Mouse (Mus musculus): ENCODE measurements around the gene Tmem156.
"Not testable (repeated sequence)": the region's sequence is repeated elsewhere in the genome, so short reads cannot be mapped to it uniquely, and the experiment has no call there.

Gene Tmem156

GRCm38 (mm10) chr5:65091921-65092320 lies at the start of gene Tmem156:
Tmem156 (minus strand) TSS chr5:65092132.
- DNase-seq (ENCODE audit: extremely low spot score, low spot score), result no peak

GRCm38 (mm10) chr5:65141242-65141641 lies 49.3 kb upstream of the Tmem156 start:
- DNase-seq (ENCODE audit: extremely low spot score, low spot score), result no peak

- no peak for DNase-seq (ENCODE audit: extremely low spot score, low spot score)
Observed at GRCm38 (mm10) chr5:65137073-65137472, 45.1 kb upstream of the Tmem156 start.

GRCm38 (mm10) chr5:65136159-65136558 lies 44.2 kb upstream of the Tmem156 start:
- no peak for DNase-seq (ENCODE audit: extremely low spot score, low spot score)

GRCm38 (mm10) chr5:65131211-65131879 lies 39.4 kb upstream of the Tmem156 start:
- DNase-seq (ENCODE audit: extremely low spot score, low spot score), result peak; percentile 48

GRCm38 (mm10) chr5:65130528-65131210 lies 38.7 kb upstream of the Tmem156 start:
- DNase-seq (ENCODE audit: extremely low spot score, low spot score), result peak; percentile 61

- DNase-seq (ENCODE audit: extremely low spot score, low spot score), result no peak
Observed at GRCm38 (mm10) chr5:65128481-65128880, 36.5 kb upstream of the Tmem156 start.

- DNase-seq (ENCODE audit: extremely low spot score, low spot score), result no peak
Observed at GRCm38 (mm10) chr5:65126137-65126536, 34.2 kb upstream of the Tmem156 start.

GRCm38 (mm10) chr5:65122616-65123015 lies 30.7 kb upstream of the Tmem156 start:
- DNase-seq (ENCODE audit: extremely low spot score, low spot score), result no peak

GRCm38 (mm10) chr5:65119918-65120317 lies 28.0 kb upstream of the Tmem156 start:
- DNase-seq (ENCODE audit: extremely low spot score, low spot score), result no peak

- no peak for DNase-seq (ENCODE audit: extremely low spot score, low spot score)
Observed at GRCm38 (mm10) chr5:65119495-65119894, 27.6 kb upstream of the Tmem156 start.

GRCm38 (mm10) chr5:65116789-65117188 lies 24.9 kb upstream of the Tmem156 start:
- no peak for DNase-seq (ENCODE audit: extremely low spot score, low spot score)

GRCm38 (mm10) chr5:65113323-65113722 lies 21.4 kb upstream of the Tmem156 start:
- no peak for DNase-seq (ENCODE audit: extremely low spot score, low spot score)

- not testable (repeated sequence) for DNase-seq (ENCODE audit: extremely low spot score, low spot score)
Observed at GRCm38 (mm10) chr5:65112225-65112624, 20.3 kb upstream of the Tmem156 start.

GRCm38 (mm10) chr5:65107773-65108432 lies 16.0 kb upstream of the Tmem156 start:
- peak; percentile 59 for DNase-seq (ENCODE audit: extremely low spot score, low spot score)

- peak; percentile 93 for DNase-seq (ENCODE audit: extremely low spot score, low spot score)
Observed at GRCm38 (mm10) chr5:65106876-65107772, 15.2 kb upstream of the Tmem156 start, which contains the start of gene Klhl5. Klhl5 (plus strand) TSS chr5:65107539.

GRCm38 (mm10) chr5:65102641-65103042 lies 10.7 kb upstream of the Tmem156 start:
- no peak for DNase-seq (ENCODE audit: extremely low spot score, low spot score)

- no peak for DNase-seq (ENCODE audit: extremely low spot score, low spot score)
Observed at GRCm38 (mm10) chr5:65102026-65102640, 10.2 kb upstream of the Tmem156 start.

GRCm38 (mm10) chr5:65101621-65102020 lies 9.7 kb upstream of the Tmem156 start:
- DNase-seq (ENCODE audit: extremely low spot score, low spot score), result no peak

GRCm38 (mm10) chr5:65101209-65101608 lies 9.3 kb upstream of the Tmem156 start:
- DNase-seq (ENCODE audit: extremely low spot score, low spot score), result no peak

GRCm38 (mm10) chr5:65100002-65100401 lies 8.1 kb upstream of the Tmem156 start:
- DNase-seq (ENCODE audit: extremely low spot score, low spot score), result no peak

Data from neural tube, embryonic 10.5 days (tissue).